Mouse (Mus musculus) gonadal fat pad, adult 2 months (tissue): Measurements from ENCODE around the gene Ift122. TPM values are rescaled to one million over a fixed set of nuclear protein-coding genes. Genes with fewer than 3 reads are reported as not detected.

Source experiments
- DNase-seq: peaks from one replicate; pipeline ENCODE4 v3.0.0-alpha.2; 2012; ENCODE audit warnings: low read depth
- polyA plus RNA-seq: library from polyadenylated mRNA; depleted of rRNA; stranded (reverse); fragments of >200 nt; gene quantifications from 2 replicates; pipeline ENCODE4 v1.2.3, GENCODE M21; 2012

Ift122 gene
- polyA plus RNA-seq, 1 experiment, result 15.1 TPM

DNA sequence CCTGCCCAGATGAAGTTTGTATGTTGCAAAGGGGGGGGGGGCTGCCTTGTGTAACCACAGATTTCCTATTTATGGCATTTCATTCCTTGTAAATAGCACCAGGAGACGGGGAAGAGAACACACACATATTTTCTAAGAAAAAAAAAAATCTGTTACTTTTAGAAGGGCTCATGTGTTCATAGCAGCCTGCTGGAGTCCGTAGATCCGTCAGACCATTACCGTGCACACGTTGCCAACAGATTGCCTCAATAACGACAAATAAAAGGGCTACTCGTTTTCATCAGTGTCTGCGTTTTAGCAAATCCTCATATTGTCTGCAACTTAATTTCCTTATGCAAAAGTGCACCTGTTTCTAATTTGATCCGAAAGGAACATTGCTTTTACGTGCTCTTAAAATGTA lies 73.1 kb downstream of the Ift122 start:
- DNase-seq, result no peak

GRCm38 (mm10) chr6:115927292-115928242 lies 74.3 kb downstream of the Ift122 start:
- no peak for DNase-seq

DNA sequence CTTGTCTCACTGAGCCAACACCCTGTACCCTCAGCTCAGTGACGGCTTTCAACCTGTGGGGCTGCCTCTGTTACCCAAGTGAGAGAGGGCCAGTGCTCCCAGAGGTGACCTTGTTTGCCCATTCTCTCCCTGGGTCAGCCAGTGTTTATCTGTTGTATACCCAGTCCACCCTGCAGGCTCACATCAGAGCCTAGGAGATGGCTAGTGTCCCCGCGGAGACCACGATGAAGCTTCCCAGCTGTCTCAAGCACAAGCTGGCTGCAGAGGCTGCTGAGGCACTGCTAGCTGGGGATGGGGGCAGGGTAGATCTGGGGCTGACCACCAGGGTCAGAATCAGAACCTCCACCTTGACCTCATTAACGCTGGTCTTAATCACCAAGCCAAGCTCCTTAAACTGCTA lies 76.7 kb downstream of the Ift122 start:
- no peak for DNase-seq

DNA sequence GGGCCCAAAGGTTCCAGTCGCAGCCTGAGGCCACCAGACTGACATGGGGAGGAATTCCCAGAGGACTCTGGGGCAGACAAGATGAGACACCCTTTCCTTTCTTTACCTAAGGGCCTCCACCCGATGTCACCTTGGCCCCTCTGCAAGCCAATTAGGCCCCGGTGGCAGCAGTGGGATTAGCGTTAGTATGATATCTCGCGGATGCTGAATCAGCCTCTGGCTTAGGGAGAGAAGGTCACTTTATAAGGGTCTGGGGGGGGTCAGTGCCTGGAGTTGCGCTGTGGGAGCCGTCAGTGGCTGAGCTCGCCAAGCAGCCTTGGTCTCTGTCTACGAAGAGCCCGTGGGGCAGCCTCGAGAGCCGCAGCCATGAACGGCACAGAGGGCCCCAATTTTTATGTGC lies 78.4 kb downstream of the Ift122 start, which contains the start of gene Rho:
Gene Rho, plus strand, starts transcription at position 110 of the 400 bp plus-strand sequence.
- DNase-seq, result no peak

GRCm38 (mm10) chr6:115932391-115932790 lies 79.1 kb downstream of the Ift122 start:
- no peak for DNase-seq

- no peak for DNase-seq
Observed at GRCm38 (mm10) chr6:115935544-115935943, 82.3 kb downstream of the Ift122 start.

DNA sequence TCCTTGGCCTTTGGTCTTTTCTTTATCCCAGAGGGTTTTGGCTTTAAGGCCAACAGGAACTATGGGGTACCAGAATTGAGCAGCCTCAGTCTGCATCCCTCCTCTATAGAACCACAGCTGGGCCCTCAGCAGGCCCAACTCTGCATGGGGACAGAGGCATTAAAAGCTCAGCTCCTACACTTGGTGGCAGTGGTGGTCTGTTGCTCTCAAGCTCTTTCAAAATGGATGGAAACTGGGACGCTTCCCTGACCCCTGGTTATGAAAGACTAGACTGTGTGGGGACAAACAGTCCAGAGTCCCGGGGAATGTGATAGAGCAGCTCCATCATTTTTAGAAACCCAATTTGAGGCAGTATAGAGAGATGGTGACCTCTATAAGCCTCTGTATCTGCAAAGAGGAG lies 84.7 kb downstream of the Ift122 start:
- no peak for DNase-seq

GRCm38 (mm10) chr6:115938798-115939197 lies 85.5 kb downstream of the Ift122 start:
- no peak for DNase-seq

- DNase-seq, result no peak
Observed at GRCm38 (mm10) chr6:115940603-115941002, 87.3 kb downstream of the Ift122 start.

DNA sequence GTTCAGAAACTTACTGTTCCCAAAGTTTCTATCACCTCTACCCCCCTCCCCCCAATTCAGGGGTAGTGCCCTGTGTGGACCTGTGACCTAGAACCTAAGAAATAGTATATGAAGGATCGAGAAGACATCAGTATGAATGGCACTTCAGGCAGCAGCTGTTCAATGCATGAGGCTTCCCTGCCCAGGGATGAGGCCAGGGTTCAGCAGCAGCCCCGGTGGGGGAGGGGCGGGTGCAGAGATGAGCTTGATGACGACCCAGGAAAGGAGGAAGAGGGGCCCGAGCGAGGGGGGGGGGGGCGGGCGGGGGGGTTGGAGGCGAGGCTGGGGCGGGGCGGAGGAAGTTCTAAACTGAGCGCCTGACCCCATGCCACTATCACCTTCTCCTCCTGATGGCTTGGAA lies 87.9 kb downstream of the Ift122 start:
- no peak for DNase-seq

- no peak for DNase-seq
Observed at GRCm38 (mm10) chr6:115943498-115944427, 90.5 kb downstream of the Ift122 start.

GRCm38 (mm10) chr6:115944638-115945037 lies 91.4 kb downstream of the Ift122 start, which contains the start of gene H1foo:
Gene H1foo, plus strand, starts transcription at chr6:115944938.
- no peak for DNase-seq

- DNase-seq, result no peak
Observed at GRCm38 (mm10) chr6:115945633-115946032, 92.4 kb downstream of the Ift122 start.

DNA sequence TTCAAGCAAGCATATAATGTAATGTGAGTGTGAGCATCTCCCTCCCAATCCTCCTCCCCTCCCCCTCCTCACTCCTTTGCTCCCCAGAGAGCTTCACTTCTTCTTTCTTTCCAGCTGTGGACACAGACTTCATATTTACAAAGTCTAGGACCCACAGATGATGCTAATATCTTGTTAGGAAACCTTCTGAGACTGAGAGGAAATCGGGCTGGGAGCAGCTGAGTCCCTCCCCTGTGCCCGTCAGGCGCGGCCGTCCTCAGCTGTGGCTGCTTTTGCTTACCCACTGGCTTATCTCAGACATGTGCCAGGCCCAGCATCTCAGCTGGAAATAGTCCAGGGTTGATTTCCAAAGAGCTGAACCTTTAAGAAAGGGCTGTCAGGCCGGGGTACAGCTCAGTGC lies 93.1 kb downstream of the Ift122 start:
- DNase-seq, result no peak

- DNase-seq, result no peak
Observed at GRCm38 (mm10) chr6:115954506-115955074, 101.3 kb downstream of the Ift122 start.

DNA sequence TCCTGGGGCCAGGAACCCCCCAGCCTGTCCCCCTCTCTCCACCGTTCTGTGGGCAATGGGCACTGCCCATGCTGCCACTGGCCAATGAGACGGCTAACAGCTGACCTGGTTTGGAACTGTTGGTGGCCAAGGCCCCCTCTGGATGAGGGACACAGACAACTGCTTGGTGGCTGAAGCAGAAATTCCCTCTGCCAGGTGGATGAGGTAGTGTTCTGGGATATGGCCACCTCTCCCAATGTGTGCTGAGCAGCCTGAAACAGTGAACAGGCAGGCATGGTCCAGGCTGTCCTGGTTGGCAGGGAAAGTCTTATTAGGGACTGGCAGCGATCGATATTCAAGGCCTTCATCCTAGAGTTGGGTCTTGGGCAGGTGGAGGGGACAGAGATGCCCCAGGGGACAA lies 101.9 kb downstream of the Ift122 start:
- no peak for DNase-seq

DNA sequence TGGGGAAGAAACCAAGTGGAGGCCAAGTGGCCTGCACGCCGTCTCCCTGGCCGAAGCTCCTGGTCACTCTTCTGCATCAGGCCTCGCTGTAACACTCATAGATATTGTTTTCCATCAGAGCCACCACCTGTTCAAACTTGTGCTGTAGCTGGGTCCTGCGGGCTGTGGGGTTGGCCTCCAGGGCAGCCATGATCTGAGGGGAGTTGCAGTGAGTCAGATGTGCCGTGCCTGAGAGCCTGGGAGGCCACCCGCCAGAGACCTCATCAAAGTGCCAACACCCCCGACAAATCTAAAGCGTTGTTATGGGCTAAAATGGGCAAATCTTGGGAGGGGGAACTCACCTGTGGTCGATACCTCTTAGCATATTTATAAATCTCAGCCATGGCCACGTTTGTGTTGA lies 102.4 kb downstream of the Ift122 start:
- DNase-seq, result no peak

- DNase-seq, result no peak
Observed at GRCm38 (mm10) chr6:115956418-115956921, 103.2 kb downstream of the Ift122 start.

DNA sequence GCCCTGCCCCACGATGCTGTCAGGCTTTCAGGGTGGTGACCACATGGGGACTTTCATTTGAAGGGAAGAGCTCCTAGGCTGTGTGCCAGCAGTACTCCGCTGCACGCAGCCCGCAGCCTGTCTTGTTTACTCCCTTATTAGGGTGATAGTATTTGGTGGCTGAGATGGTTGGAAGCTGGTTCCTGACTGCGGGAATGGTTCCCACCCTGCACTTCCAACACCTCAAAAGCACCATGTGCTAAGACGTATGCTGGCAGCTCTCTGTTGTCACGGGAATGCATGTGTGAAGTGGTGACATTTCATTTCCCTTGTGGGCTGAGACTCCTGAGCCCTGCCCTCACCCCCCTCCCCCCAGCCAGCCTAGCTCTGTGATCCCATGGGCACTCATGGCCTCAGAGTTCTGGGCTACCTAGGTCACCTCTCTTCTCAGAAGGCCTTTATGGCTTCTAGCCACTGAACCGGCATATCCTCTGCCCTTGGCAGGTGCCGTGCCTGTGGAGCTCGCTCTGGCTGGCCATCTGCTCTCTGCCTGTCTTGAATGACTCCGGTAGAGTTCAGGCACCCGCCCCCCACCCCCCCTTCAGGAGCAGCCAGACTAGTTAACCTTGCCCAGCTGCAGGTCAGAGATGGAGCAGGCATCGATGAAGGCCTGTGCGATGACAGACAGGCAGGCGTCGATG lies 103.8 kb downstream of the Ift122 start:
- DNase-seq, result no peak

- DNase-seq, result no peak
Observed at GRCm38 (mm10) chr6:115957681-115958080, 104.4 kb downstream of the Ift122 start.

GRCm38 (mm10) chr6:115958445-115958844 lies 105.2 kb downstream of the Ift122 start:
- DNase-seq, result no peak
